Mouse (Mus musculus): ENCODE measurements around the gene Fbxw4.
"Not testable (repeated sequence)": the region's sequence is repeated elsewhere in the genome, so short reads cannot be mapped to it uniquely, and the experiment has no call there.

Fbxw4 gene

DNA sequence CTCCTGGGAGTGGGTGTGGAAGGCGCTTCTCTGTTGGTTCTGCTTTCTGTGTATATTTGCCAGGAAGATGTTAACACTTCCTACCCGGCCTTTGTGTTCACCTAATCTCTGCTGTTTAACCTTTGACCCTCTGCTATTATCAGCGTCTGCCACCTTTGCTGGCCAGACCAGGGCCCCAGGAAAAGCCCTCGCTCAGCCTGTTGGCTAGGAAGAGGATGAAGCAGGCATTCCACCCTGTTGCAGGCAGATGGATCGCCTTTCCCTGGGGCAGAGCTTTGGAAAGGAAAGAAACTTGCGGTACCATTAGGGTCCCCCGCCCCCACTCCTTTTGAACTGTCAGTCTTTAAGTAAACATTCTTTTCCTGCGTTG, 84.5 kb downstream of the Fbxw4 start:
- DNase-seq: no peak

DNA sequence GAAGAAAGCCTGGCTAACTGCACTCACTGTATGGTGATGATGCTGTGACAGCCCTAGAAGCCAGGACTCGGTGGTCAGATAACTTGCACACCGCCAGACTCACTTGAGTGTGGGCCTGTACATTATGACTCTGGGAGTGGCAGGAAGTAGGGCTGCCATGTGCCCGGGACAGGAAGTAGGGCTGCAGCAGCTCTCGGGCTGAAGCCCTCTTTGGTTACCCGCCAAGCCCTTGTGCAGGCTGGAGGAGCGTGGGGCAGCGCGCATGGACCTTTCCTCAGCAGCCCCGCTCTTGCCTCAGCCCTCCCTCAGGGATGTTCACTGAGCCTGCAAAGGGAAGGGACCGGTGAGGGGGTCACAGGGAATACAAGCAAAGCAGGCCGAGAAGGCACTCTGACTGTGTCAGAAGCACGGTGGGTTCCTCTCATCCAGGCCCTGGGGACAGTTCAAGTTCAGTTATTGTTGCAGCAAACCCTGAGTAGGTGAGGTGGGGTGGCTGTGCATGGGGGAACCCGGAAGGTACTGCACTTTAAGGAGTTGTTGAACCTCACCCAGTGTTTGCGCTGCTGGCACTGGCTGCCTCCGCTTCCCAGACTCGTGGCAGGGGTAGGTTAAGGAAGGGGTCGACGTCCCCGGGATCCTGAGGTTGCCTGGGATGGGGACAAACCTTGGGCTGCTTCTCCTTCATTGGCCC, 85.0 kb downstream of the Fbxw4 start:
- DNase-seq: no peak

DNA sequence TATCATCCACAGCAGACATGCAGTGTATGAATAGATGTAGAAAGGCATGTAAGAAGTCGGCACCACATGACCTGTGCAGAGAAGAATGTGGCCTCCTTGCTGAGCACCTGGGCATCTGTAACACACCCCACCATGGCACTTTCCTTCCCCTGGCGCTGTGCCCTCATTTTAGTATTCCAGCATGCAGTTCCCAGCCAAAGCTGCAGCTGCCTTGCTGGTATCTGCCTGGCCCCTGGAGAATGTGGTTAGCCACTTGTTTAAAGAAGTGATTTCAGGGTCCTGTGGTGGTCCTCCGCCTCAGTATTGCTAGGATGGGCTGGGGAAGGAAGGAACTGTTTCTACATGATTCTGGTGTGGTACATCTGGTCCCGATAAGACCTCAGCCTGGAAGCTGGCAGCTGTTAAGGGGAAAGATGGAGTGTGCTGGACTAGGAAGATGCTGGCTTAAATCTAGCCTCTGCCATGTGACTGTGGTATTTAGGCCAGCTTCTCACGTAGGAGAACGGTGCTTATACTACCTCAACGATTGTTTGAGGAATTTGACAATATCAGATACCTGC, 85.7 kb downstream of the Fbxw4 start:
- DNase-seq: no peak

DNA sequence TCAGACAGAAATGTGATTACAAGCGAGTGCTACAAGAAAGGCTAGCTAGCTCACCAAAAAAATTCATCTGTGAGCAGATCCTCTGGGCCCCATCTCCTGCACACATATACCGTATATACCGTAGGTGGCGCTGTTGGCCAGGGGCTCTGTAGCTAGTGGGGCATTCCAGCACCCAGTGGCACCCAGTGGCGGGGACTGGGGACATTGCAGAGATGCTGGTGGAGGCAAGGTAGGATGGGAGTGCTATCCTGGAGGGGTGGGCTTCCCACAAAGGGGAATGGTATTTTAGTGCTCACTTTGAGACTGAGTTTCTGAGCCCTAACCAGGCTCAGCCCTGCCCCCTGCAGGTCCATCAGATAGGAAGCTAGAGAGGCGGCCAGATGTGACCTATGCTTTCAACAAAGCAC, 86.2 kb downstream of the Fbxw4 start:
- DNase-seq: peak; percentile 79

DNA sequence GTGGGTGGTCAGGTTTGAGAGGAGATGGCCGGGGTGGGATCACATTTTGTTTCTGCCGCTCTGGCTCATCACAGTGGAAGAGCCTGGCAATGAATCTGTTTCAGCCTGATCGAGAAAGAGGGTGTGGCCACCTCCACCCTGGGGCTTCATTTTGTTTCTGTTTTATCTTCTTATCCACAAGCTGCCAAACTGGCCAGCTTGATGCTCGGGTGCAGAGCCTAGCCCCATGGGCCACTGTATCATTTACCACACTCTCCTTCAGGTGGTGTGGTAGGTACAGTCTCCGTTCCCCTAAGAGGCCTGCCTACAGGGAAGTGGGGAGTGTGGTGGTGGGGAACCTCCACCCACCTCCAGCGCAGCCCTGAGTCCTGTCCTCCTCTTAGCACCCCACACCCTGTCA, 87.1 kb downstream of the Fbxw4 start:
- no peak for DNase-seq

DNA sequence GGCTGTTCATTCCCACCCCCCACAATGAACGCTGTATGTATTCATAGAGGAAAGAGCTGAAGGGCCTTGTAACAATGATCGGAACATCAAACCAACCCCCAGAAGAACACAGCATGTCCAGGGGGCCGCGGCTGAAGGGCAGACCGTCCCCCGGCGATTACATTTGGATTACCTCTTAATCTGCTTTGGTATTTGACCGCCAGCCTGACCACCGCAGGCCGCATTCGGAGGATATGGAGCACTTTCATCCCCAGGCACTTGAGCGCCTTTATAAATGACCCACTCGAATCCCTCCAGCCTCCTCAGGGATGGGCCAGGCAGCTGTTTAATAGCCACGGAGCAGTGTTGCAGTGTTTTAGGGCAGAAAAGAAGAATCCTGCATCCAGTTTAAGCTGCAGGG, 92.7 kb downstream of the Fbxw4 start:
- no peak for DNase-seq

DNA sequence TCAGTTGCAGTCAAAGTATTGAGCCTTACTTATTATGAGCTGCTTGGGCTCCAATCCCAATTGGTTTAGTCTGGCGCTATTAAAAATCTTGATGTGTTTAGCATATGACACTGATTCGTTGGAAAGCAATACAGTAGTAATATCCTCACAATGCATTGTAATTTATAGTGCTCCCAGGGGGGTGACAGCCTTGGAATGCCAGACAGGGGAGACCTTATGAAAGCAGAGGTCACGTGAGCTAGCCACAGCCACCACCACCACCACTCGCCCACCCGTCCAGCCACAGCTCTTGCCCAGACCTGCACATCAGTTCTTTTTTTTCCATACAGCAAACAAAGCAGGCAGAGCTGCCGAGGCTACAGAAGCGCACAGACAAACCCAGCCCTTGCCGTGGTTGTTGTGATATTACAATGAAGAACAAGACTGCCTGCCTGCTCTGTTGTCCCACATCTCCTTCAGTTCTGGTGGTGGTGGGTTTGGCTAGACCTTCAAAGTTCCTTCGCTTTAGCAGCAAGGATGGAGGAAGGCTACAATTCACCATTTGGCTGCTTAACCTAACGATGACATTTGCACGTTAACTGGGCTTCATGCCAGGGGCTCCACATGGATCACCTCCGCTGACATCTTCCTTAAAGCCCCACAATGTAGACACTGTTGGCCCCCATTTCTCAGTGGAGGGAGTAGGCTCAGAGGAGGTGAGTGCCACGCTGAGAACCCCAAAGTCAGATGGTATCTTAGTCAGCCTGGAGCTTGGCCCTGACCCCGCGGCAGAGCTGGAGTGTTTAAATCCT, 94.0 kb downstream of the Fbxw4 start:
- DNase-seq: no peak

DNA sequence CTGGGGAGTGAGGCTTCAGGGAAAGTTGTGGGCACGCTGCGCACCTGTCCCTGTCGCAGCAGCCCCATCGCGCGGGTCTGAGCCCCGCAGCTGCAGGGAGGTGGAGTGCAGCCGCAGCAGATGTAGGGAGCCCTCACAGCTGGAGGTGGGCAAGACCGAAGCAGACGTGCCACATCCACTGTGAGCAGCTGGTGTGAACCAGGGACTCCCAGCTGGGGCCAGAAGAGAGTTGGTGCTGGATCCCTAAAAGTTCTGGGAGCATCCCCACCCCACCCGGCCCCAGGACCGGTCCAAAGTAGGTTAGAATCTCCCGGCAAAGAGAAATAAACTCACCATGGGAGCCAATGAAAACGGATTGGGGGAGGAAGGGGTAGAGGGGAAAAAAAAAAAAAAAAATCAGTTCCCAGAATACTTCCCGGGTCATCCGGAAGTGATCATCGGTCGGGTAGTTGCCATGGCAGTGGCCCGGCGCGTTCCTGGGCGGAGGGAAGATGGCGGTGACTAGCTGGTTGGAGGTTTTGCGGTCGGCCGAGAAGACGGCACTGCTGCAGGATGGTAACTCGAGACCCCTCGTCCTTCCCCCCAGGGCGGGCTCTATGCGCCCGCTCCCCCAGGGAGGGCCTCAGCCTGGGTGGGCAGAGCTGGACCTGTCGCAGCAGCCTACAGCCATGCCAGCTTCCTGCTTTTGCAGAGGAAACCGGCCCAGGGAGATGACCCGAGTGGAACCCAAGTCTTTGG, 99.8 kb downstream of the Fbxw4 start, which contains the start of the genes Poll and Gm17018:
Gene Poll, minus strand, starts transcription at position 379 of the 738 bp plus-strand sequence.
Gene Gm17018, plus strand, starts transcription at position 463 of the 738 bp plus-strand sequence.
- peak; percentile 86 to 90 for DNase-seq

DNA sequence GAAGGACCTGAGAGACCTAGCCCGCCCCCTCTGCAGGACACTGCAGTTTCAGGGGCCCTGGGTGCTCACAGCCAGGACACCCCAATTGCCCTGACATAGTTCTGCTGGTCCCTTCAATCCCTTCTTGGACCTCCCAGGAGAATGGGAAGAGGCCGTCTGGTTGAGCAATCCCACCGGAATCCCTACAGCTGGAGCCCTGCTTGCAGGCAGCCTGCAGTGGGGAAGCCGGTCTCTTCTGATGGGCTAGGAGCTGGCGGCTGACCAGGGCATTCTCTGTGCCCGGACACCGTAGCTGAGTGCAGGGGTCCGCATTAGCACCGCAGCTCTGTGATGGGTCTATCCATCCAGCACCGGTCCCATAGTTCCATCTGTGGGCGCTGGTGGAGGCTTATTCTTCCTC, 106.0 kb downstream of the Fbxw4 start:
- DNase-seq: no peak

DNA sequence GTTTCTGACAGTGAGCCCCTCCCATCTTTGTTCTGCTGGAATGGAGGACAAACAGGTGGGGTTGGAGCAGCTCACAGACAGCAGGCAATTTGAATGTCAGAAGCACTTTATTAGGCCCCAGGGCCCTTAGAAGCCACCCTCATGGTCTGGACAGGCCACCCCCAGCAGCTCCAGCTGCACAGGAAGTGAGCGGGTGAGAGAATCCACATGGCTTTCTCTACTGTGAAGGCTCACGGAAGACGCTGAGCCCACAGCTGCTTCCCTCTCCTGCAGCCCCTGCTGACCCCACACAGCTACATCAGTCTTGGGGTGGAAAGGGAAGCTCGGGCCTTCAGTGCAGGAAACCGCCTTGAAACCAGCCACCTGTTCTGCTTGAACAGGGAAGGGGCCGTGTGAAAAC, 107.9 kb downstream of the Fbxw4 start:
- no peak for DNase-seq

DNA sequence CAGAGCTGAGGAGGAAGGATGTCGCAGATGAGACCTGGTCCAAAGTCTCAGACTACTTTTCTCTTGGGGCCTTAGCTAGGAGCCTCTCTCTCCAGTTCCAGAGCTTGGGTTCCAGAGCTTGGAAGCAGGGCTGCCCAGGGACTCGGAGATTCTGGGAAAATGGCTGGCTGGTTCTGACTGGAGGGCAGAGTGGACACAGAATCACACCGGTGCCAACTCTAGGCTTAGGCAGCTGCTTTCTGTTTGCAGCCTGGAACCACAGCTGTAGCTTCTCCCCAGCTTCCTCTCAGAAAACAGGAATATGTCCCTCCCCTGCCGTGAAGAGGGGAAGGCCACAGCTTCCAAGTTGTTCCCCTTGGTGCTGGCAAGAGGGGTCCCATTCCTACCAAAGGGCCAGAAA, 110.2 kb downstream of the Fbxw4 start:
- DNase-seq: no peak

DNA sequence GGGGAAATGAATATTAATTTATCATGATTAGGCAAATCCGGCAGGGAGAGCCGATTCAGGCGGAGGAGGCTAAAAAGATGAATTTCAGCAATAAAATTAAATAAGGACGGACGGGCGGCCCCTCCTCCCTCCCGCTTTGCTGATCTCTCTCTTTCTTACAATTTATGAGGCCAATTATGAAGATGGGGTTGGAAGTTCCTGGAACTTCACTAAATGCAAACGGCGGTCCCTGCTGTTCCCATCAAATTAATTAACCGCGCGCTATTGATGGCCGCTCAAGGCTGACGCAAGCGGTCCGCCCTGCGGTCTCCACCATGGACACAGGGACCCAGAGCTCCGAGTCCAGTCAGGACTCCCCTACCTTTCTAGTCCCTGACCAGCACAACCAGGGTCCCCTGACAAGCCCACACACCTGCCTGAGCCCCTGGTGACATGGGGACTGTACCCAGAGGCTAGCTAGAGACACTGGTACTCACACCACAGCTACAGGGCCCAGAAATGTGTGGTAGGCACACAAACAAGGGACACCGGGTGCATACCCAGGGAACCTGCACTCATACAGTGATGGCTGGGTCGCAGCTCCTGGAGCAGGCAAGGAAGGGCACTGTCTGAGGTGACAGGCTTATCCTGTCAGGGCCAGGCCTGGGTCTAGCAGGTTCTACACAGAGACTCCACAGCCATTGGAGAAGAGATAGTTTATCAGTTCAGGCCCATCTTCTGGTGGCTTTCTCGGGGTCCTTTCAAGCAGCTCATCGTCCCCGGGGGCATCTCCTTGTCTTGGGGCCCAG, 110.8 kb downstream of the Fbxw4 start:
- no peak for DNase-seq

DNA sequence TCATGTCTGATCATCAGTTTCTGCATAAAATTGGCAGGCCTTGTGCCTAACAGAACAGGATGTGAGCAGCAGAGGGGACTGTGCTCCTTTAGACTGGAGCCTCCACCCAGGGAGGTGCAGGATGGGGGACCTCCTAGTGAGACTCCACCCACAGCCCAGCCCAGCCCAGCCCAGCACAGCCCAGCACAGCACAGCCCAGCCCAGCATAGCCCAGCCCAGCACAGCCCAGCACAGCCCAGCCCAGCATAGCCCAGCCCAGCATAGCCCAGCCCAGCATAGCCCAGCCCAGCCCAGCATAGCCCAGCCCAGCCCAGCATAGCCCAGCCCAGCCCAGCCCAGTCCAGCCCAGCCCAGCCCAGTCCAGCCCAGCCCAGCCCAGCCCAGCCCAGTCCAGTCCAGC, 111.9 kb downstream of the Fbxw4 start:
- DNase-seq: not testable (repeated sequence)

DNA sequence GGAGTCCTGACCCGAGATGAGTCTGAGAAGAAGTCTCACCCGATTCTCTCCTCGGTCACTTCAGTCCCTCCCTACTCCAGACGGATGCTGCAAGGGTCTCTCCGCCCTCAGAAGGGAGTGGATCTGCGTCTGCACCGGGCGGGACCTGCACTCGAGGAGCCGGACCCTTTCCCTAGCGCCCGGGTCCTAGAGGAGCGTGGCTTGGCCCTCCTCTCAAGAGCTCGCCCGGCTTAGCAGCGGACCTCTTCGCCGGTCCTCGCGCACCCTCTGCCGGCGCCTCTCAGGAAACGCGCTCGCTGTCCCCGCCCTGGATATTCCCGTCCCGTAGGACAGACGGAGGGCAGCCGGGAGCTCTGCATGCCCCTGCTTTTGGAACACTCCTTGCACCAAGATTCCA, 115.2 kb downstream of the Fbxw4 start:
- peak; percentile 82 for DNase-seq

DNA sequence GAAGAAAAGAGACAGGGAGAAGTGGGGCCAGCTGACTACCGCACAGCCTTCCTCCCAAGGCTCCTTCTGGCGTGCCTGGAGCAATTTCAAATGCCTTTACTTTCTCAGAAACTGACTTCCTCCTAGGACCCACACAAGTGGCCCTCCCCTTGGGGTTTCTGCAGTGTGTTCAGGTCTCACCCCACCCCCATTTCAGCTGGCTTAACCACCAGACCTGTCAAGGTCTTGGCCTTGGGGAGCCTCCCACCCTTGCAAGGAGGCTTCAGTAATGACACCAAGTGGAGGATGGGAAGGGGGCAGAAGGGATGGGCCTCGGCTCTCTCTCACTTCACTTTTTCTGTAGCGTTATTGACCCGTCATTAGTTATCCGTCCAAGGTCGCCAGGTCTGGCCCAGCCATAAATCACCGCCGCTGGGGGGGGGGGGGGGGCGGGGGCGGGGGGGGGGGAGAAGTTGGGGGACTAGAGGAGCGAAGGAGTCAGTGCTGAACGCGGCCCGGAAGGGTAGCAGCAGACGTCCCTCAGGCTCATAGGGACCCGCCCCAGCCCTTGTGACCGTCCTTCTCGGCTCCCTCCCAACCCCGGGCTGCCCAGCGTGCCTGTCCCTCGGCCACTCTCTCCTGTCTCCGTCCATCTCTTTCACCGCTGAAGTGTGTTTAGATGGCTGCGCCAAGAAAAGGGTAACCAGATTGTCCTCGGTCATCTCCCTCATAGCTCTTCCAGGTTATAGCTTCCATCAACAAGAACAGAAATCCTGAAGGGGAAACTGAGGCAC, 115.8 kb downstream of the Fbxw4 start:
- no peak for DNase-seq

DNA sequence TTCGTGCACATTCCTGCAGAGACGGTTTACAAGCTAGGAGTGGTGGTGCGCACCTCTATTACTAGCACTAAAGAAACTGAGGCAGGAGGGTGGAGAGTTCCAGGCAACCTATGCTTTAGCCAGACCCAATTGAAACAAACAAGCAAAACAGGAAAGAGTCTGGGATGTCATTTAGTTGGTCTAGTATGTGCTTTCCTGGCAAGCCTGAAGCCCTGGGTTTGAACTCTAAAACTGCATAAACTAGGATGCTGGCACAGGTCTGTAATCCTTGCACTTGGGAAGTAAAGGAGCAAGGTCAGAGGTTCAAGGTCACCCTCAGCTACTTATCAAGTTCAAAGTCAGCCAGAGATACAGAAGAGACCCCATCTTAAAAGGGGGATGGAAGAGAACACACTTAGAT, 118.1 kb downstream of the Fbxw4 start:
- DNase-seq: no peak

DNA sequence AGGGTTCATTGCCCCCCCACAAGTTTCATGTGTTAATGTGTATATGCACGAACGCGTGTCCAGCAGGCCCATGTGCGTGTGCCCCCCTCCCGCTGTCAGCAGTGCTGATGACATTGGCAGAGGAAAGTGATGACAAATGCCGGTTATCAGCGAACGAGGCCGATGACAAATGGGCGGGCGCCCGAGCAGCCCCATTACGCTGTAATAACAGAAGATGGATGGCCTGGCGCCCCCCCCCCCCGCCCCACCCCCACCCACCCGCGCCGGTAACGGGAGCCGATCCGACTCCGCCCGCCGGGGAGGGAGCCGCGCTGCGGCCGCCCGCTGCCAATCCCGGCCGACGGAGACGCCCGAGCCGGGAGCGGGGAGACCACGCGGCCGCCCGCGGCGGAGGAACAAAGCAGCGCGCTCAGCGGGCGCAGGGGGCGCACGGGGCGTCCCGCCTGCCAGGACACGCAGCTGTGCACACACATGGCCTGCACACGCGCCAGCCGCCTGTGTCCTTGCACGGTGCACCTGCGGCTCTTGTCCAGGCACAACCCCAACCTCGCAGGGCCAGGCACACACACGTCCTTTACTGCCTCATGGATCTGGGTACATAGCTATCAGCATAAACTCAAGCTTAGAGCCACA, 118.6 kb downstream of the Fbxw4 start:
- DNase-seq: peak in 1 of 2 experiments; percentile 46

DNA sequence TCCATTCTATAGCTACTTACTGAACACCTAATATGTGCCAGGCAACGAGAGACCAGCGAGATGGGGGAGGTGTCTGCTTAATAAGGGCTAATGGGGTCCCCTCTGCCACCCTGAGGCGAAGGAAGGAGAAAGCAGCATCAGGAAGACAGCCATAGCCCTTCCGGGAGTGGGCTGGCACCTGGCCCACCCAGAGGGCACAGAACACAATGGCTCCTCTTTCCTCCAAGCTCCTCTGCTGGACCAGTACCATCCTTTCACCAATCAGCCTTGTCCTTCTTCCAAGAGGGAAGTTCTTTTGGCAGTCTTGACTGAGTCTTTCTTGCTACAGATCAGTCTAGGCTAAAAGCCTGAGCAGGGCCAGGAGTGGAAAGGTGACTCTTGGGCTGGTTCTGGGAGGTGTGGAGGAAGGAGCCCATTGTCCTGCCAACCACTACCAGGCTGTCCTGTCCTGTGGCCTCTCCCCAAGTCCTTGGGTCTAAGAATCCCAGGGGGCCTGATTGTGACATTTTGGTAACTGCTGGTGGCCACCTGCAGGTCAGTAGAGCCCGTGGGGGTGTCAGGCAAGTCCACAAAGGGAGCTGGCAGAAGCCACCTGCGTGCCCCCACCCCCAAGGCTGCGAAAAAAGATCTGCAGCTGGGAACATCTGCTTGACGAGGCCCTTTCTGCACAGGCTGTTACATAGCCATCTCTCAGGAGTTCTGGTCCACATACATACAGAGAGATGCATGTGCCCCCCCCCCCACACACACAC, 119.3 kb downstream of the Fbxw4 start:
- no peak for DNase-seq

DNA sequence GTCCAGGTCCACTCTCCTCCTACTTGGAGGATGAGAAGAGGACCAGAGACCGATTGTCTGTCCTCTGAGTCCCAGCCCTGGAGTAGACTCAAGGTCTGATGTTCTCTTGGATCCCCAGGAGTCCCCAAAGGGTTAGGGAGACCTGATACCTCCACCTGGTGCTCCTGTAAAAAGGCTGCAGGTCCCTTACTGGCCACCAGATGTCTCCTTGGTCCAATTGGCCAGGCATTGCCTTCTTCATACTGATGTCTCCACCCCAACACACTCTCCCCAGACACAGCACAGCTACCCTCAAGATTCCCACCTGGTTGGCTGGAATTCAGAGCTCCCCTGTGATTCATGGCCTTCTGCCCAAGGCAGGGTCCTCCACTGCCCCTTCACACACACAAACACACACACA, 122.6 kb downstream of the Fbxw4 start:
- peak; percentile 65 to 81 for DNase-seq

DNA sequence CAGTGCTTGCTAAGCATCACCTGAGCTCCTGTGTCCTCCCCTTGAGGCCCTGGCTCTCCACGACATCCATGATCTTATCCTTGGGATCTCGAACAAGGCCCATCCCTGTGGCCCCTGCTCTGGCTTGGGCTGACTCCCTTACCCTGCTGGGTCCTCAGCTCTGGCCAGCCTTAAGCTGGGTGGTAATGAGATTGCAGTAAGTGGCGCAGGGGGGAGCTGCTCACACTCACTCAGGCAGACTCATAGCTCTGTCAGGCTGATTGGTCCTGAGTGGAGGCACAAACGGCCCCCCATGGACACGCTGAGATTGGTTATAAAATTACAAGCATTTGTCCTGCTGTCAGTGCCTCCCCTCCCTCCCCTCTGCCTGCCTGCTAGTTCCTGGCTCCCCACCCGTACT, 124.2 kb downstream of the Fbxw4 start:
- no peak for DNase-seq

All from kidney, postnatal 25 days (tissue).